Mouse (Mus musculus): ENCODE results near the gene Mybpc1.

DNA sequence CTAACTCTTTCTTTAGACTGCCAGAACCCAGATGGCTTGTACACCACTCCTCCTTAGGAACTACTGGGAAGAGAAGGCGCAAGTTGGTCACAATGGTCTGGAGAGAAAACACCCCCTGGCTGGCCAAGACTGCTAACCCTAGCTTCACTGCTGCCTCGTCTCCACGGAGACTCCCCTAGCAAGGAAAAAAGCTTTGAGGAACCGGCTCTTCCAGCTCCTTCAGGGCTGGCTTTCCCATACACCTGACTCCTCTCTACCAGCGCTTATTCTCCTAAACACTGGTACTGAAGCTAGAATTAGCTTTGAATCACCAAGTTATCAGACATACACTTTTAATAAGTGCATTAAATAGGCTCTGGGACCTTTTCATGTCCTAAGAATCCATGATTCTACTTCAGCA is 105.0 kb downstream of the Mybpc1 start:
- TF ChIP-seq POLR2A (IDR thresholded peaks at IDR 0.05; ENCODE audit: control insufficient read depth, low read depth, low read length) (no peak), CTCF (IDR thresholded peaks at IDR 0.05; ENCODE audit: control insufficient read depth, insufficient read depth, insufficient replicate concordance, low read depth, low read length) (no peak)

Data from testis, adult 2 months (tissue).